Comparison of ENCODE assay signal across 21 mouse cellular contexts in genomic region chr17:12275756-12276155, GRCm38 (mm10). TPM values are rescaled to one million over a fixed set of nuclear protein-coding genes. Genes with fewer than 3 reads are reported as not detected.
DNase-seq lines count a peak whose midpoint lies in the region; ATAC-seq and TF ChIP-seq lines count a peak whose summit lies in the region.
"Had no signal": no experiment of that assay in that cellular context is flagged by ENCODE, and none has a peak within 500 bp of the region (broad histone marks: within the 10 kb centered on the region; RNA-seq: fewer than 3 reads in every experiment).

No protein-coding gene starts in this region.

- no peak overlapping the region for H3K4me2 ChIP-seq in midbrain, embryonic 11.5 days
- no peak overlapping the region for H3K4me2 ChIP-seq in hindbrain, embryonic 14.5 days (replicated peaks)
- H3K4me2 ChIP-seq: heart, embryonic 12.5 days; hindbrain, embryonic 15.5 days; liver, embryonic 12.5 days; midbrain, embryonic 15.5 days had no signal

- no peaks in the 10 kb centered on the region for H3K27me3 ChIP-seq in midbrain, embryonic 11.5 days (ENCODE audit: control insufficient read depth, insufficient read depth, low read length)
- H3K27me3 ChIP-seq in hindbrain, embryonic 14.5 days (ENCODE audit: control insufficient read depth, insufficient read depth, low read length) = no peaks in the 10 kb centered on the region
- H3K27me3 ChIP-seq: heart, embryonic 12.5 days; hindbrain, embryonic 15.5 days; liver, embryonic 12.5 days; megakaryocyte, embryonic 14.5 days; midbrain, embryonic 15.5 days had no signal

- no peak for ATAC-seq in midbrain, embryonic 11.5 days (ENCODE audit: low FRiP score)
- ATAC-seq in hindbrain, embryonic 14.5 days (ENCODE audit: low FRiP score) = no peak
- ATAC-seq: forebrain, embryonic 14.5 days; intestine, embryonic 16.5 days; liver, embryonic 12.5 days; midbrain, embryonic 15.5 days had no signal

- H3K36me3 ChIP-seq in midbrain, embryonic 11.5 days (ENCODE audit: control insufficient read depth, insufficient read depth, low read length) = peaks cover 13% of the 10 kb centered on the region; the same call in 1 of the 2 replicates
- peaks cover 38% of the 10 kb centered on the region for H3K36me3 ChIP-seq in hindbrain, embryonic 14.5 days (replicated peaks; ENCODE audit: control insufficient read depth, insufficient read depth)

- 84% methylated on average over 9 of the region's 9 CpGs for WGBS in midbrain, embryonic 11.5 days
- WGBS in hindbrain, embryonic 14.5 days = 57% methylated on average over 9 of the region's 9 CpGs

- TF ChIP-seq CTCF in embryonic fibroblast, embryonic 13.5 days (IDR thresholded peaks at IDR 0.05; ENCODE audit: borderline replicate concordance, insufficient read depth, low read length) = no peak

- peak overlapping the region; percentile 42 for H3K27ac ChIP-seq in embryonic fibroblast, embryonic 13.5 days (ENCODE audit: insufficient read depth, low read length)
- no peak overlapping the region for H3K27ac ChIP-seq in midbrain, embryonic 11.5 days (ENCODE audit: low read depth, low read length)
- H3K27ac ChIP-seq in hindbrain, embryonic 14.5 days = no peak overlapping the region
- H3K27ac ChIP-seq: embryonic facial prominence, embryonic 10.5 days; hindbrain, embryonic 15.5 days; liver, embryonic 12.5 days; midbrain, embryonic 15.5 days had no signal

- peak; percentile 64 to 83 for DNase-seq in adrenal gland, adult (ENCODE audit: inconsistent age in 2 of 2, low spot score in 1 of 2)
- no peak for DNase-seq in adrenal gland, postnatal 4 days (ENCODE audit: low spot score in 2 of 2)
- peak; percentile 85 for DNase-seq in 3134 (ENCODE audit: extremely low read depth, insufficient read length, low spot score)
- peak; percentile 76 for DNase-seq in adrenal gland, adult 2 months
- no peak for DNase-seq in midbrain, embryonic 11.5 days (ENCODE audit: low spot score, missing footprints)
- no peak for DNase-seq in kidney, postnatal 25 days
- no peak for DNase-seq in hindbrain, embryonic 14.5 days (ENCODE audit: low spot score)
- DNase-seq: cerebellum, adult 9-10 months; heart, postnatal 14 days; kidney, postnatal 4 days; lung, adult 2 months had no signal

- TF ChIP-seq POLR2A in embryonic fibroblast, embryonic 13.5 days (IDR thresholded peaks at IDR 0.05; ENCODE audit: low read depth, low read length) = no peak

- H3K9ac ChIP-seq in midbrain, embryonic 11.5 days (ENCODE audit: low read length) = no peak overlapping the region
- no peak overlapping the region for H3K9ac ChIP-seq in hindbrain, embryonic 14.5 days
- H3K9ac ChIP-seq: heart, embryonic 12.5 days; hindbrain, embryonic 15.5 days; liver, embryonic 12.5 days; midbrain, embryonic 15.5 days had no signal

- H3K4me3 ChIP-seq in embryonic fibroblast, embryonic 13.5 days (ENCODE audit: insufficient read depth, low read length) = no peak overlapping the region
- H3K4me3 ChIP-seq in midbrain, embryonic 11.5 days (ENCODE audit: low read depth, low read length) = no peak overlapping the region
- no peak overlapping the region for H3K4me3 ChIP-seq in hindbrain, embryonic 14.5 days (replicated peaks; ENCODE audit: low read length)
- H3K4me3 ChIP-seq: embryonic facial prominence, embryonic 10.5 days; erythroblast, embryonic 14.5 days; heart, embryonic 12.5 days; hindbrain, embryonic 15.5 days; liver, embryonic 12.5 days; midbrain, embryonic 15.5 days had no signal

- no peaks in the 10 kb centered on the region for H3K9me3 ChIP-seq in midbrain, embryonic 11.5 days (ENCODE audit: control insufficient read depth, low read length)
- H3K9me3 ChIP-seq in hindbrain, embryonic 14.5 days (ENCODE audit: control insufficient read depth, low read length) = no peaks in the 10 kb centered on the region
- H3K9me3 ChIP-seq: embryonic facial prominence, embryonic 10.5 days; heart, embryonic 12.5 days; hindbrain, embryonic 15.5 days; liver, embryonic 12.5 days; megakaryocyte, embryonic 14.5 days; midbrain, embryonic 15.5 days had no signal

- peaks cover 15% of the 10 kb centered on the region for H3K4me1 ChIP-seq in embryonic fibroblast, embryonic 13.5 days (ENCODE audit: control insufficient read depth, insufficient read depth, low read length)
- H3K4me1 ChIP-seq in midbrain, embryonic 11.5 days (ENCODE audit: control insufficient read depth, insufficient read depth, low read length) = no peaks in the 10 kb centered on the region
- H3K4me1 ChIP-seq in hindbrain, embryonic 14.5 days (replicated peaks; ENCODE audit: control insufficient read depth, insufficient read depth, low read length) = no peaks in the 10 kb centered on the region
- H3K4me1 ChIP-seq: embryonic facial prominence, embryonic 10.5 days; midbrain, embryonic 15.5 days had no signal

RNA-seq across cellular contexts. Expression of gene Map3k4, which starts 42.8 kb away (rescaled TPM):
- 10 to 100 TPM; 31.7 to 44.0 TPM for total RNA-seq in adrenal gland, postnatal 4 days (2021)
- total RNA-seq in adrenal gland, adult 2 months (2021) = 10 to 100 TPM; 24.6 to 30.7 TPM
- polyA plus RNA-seq in adrenal gland, adult 2 months (2012; rRNA removed) = 51.3 and 52.1 TPM in 2 replicates
- polyA plus RNA-seq in embryonic fibroblast, embryonic 13.5 days (2011; ENCODE audit: insufficient read length, low read depth, missing spikeins) = 13.9 and 14.8 TPM in 2 replicates
- 46.3 and 51.3 TPM in 2 replicates for polyA plus RNA-seq in midbrain, embryonic 11.5 days (2014; fragmentation: Nextera tagmentation; extraction: Ambion mirVana)
- 35.9 and 43.6 TPM in 2 replicates for polyA plus RNA-seq in hindbrain, embryonic 14.5 days (2014; fragmentation: Nextera tagmentation; extraction: Ambion mirVana)

Comparison
In these comparisons a context has a peak if more than half of its experiments do, and no peak if none do; other contexts are left out.
1. DNase-seq: peak in adrenal gland, adult (2 of 2), 3134 (single experiment) and adrenal gland, adult 2 months (single experiment); none in adrenal gland, postnatal 4 days (0 of 2), midbrain, embryonic 11.5 days (single experiment), kidney, postnatal 25 days (0 of 2) and hindbrain, embryonic 14.5 days (single experiment).